Mouse (Mus musculus) 416B (cell line): ENCODE measurements around the gene 4930568D16Rik.
A peak's percentile ranks its signal among the peaks of the same experiment; 100 is the strongest.

Experiments
- DNase-seq: peaks from one replicate; pipeline ENCODE4 v3.0.0; 2011; ENCODE audit warnings: low read depth

Gene 4930568D16Rik

GRCm38 (mm10) chr2:35367629-35368028 lies at the start of gene 4930568D16Rik:
TSS of gene 4930568D16Rik (minus strand) at chr2:35367729.
- DNase-seq, result no peak

- DNase-seq, result no peak
Observed at GRCm38 (mm10) chr2:35417231-35417630, 49.7 kb upstream of the 4930568D16Rik start.

GRCm38 (mm10) chr2:35416473-35416872 lies 48.9 kb upstream of the 4930568D16Rik start:
- DNase-seq, result peak; percentile 22

- DNase-seq, result no peak
Observed at GRCm38 (mm10) chr2:35412810-35413209, 45.3 kb upstream of the 4930568D16Rik start.

GRCm38 (mm10) chr2:35412246-35412645 lies 44.7 kb upstream of the 4930568D16Rik start:
- no peak for DNase-seq

- DNase-seq, result no peak
Observed at GRCm38 (mm10) chr2:35411640-35412190, 44.2 kb upstream of the 4930568D16Rik start.

- DNase-seq, result no peak
Observed at GRCm38 (mm10) chr2:35409466-35409865, 41.9 kb upstream of the 4930568D16Rik start.

- peak; percentile 49 for DNase-seq
Observed at GRCm38 (mm10) chr2:35408409-35409110, 41.0 kb upstream of the 4930568D16Rik start.

GRCm38 (mm10) chr2:35407878-35408277 lies 40.3 kb upstream of the 4930568D16Rik start:
- DNase-seq, result no peak

- DNase-seq, result no peak
Observed at GRCm38 (mm10) chr2:35407266-35407665, 39.7 kb upstream of the 4930568D16Rik start.

- DNase-seq, result no peak
Observed at GRCm38 (mm10) chr2:35406611-35407010, 39.1 kb upstream of the 4930568D16Rik start.

GRCm38 (mm10) chr2:35402391-35402790 lies 34.9 kb upstream of the 4930568D16Rik start:
- no peak for DNase-seq

- no peak for DNase-seq
Observed at GRCm38 (mm10) chr2:35400739-35401138, 33.2 kb upstream of the 4930568D16Rik start.

GRCm38 (mm10) chr2:35398184-35398828 lies 30.8 kb upstream of the 4930568D16Rik start:
- peak; percentile 15 for DNase-seq

- peak; percentile 74 for DNase-seq
Observed at GRCm38 (mm10) chr2:35397590-35398173, 30.2 kb upstream of the 4930568D16Rik start.

GRCm38 (mm10) chr2:35397096-35397495 lies 29.6 kb upstream of the 4930568D16Rik start, which contains the start of gene 4930402F06Rik:
TSS of gene 4930402F06Rik (minus strand) at chr2:35397175.
- no peak for DNase-seq

GRCm38 (mm10) chr2:35385441-35385871 lies 17.9 kb upstream of the 4930568D16Rik start:
- no peak for DNase-seq

- no peak for DNase-seq
Observed at GRCm38 (mm10) chr2:35379306-35379705, 11.8 kb upstream of the 4930568D16Rik start.

GRCm38 (mm10) chr2:35377600-35377999 lies 10.1 kb upstream of the 4930568D16Rik start:
- DNase-seq, result peak; percentile 78

- peak; percentile 69 for DNase-seq
Observed at GRCm38 (mm10) chr2:35373003-35373402, 5.5 kb upstream of the 4930568D16Rik start.

- DNase-seq, result no peak
Observed at GRCm38 (mm10) chr2:35370686-35371085, 3.2 kb upstream of the 4930568D16Rik start.

GRCm38 (mm10) chr2:35349184-35349583 lies 18.3 kb downstream of the 4930568D16Rik start:
- peak; percentile 86 for DNase-seq

- no peak for DNase-seq
Observed at GRCm38 (mm10) chr2:35345984-35346383, 21.5 kb downstream of the 4930568D16Rik start.
